ENCODE assay signal across 24 mouse cellular contexts in the genomic region with DNA sequence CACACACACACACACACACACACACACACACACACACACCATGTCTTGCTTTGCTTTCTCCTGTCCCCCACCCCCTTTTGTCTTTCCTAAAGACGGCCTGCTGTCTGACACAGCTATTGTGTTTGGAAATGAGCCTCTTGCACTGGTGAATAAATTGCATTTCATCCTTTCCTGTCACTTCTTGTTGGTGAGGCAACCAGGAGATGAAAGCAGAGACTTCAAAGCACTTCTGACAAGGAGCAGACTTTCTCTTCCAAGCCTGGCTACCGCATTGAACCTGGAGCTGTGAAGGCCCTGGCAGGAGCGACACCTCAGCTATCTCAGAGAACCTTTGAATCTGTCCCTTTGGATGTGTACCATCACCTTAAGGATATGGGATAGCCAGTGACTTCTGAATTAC.
DNase-seq lines count a peak whose midpoint lies in the region; ATAC-seq and TF ChIP-seq lines count a peak whose summit lies in the region.
"Had no signal": no experiment of that assay in that cellular context is flagged by ENCODE, and none has a peak within 500 bp of the region (broad histone marks: within the 10 kb centered on the region; RNA-seq: fewer than 3 reads in every experiment).

No protein-coding gene starts in this region.

- ATAC-seq in heart, embryonic 13.5 days (ENCODE audit: extremely low read depth, insufficient number of reproducible peaks, low FRiP score, low TSS enrichment), result no peak
- ATAC-seq in midbrain, embryonic 14.5 days (ENCODE audit: low FRiP score, low TSS enrichment), result no peak
- no peak for ATAC-seq in midbrain, embryonic 15.5 days (replicated peaks)
- ATAC-seq: forebrain, embryonic 15.5 days; intestine, postnatal 0 days had no signal

- no peak overlapping the region for H3K4me3 ChIP-seq in heart, embryonic 13.5 days
- no peak overlapping the region for H3K4me3 ChIP-seq in midbrain, embryonic 14.5 days (replicated peaks; ENCODE audit: low read depth, low read length)
- H3K4me3 ChIP-seq in midbrain, embryonic 15.5 days, result no peak overlapping the region
- H3K4me3 ChIP-seq in thymus, adult 2 months (ENCODE audit: control insufficient read depth, insufficient read depth, low read length), result no peak overlapping the region
- H3K4me3 ChIP-seq: embryonic facial prominence, embryonic 10.5 days; embryonic facial prominence, embryonic 13.5 days; erythroblast, embryonic 14.5 days; forebrain, embryonic 12.5 days; forebrain, embryonic 15.5 days; hindbrain, embryonic 15.5 days had no signal

- peaks cover 40% of the 10 kb centered on the region for H3K4me1 ChIP-seq in heart, embryonic 13.5 days
- H3K4me1 ChIP-seq in midbrain, embryonic 14.5 days (ENCODE audit: control insufficient read depth, insufficient read depth, low read length), result 0 out of 2 replicates have a peak, but pooled peaks cover 3% of the 10 kb centered on the region
- H3K4me1 ChIP-seq in midbrain, embryonic 15.5 days, result 0 out of 2 replicates have a peak, but pooled peaks cover 2% of the 10 kb centered on the region
- H3K4me1 ChIP-seq in thymus, adult 2 months (replicated peaks; ENCODE audit: control insufficient read depth, insufficient read depth, low read length), result no peaks in the 10 kb centered on the region

- H3K9ac ChIP-seq in heart, embryonic 13.5 days, result no peak overlapping the region
- no peak overlapping the region for H3K9ac ChIP-seq in midbrain, embryonic 14.5 days (replicated peaks; ENCODE audit: low read length)
- H3K9ac ChIP-seq in midbrain, embryonic 15.5 days, result no peak overlapping the region
- H3K9ac ChIP-seq: embryonic facial prominence, embryonic 13.5 days; forebrain, embryonic 12.5 days; forebrain, embryonic 15.5 days; hindbrain, embryonic 15.5 days had no signal

- intact Hi-C loops in heart, postnatal 36 days (cut with DNase I), result no loop called here

- TF ChIP-seq POLR2A in thymus, adult 2 months (IDR thresholded peaks at IDR 0.05; ENCODE audit: control insufficient read depth, extremely low read depth, insufficient read depth, low read length, poor library complexity), result no peak

- peak overlapping the region; percentile 53 for H3K27ac ChIP-seq in heart, embryonic 13.5 days (replicated peaks)
- 0 out of 2 replicates have a peak overlapping the region, but pooled peaks have one; percentile 13 for H3K27ac ChIP-seq in midbrain, embryonic 14.5 days (replicated peaks; ENCODE audit: low read depth, low read length)
- H3K27ac ChIP-seq in midbrain, embryonic 15.5 days, result no peak overlapping the region
- no peak overlapping the region for H3K27ac ChIP-seq in thymus, adult 2 months (ENCODE audit: control insufficient read depth, insufficient read depth, low read length)
- H3K27ac ChIP-seq: embryonic facial prominence, embryonic 10.5 days; embryonic facial prominence, embryonic 13.5 days; forebrain, embryonic 12.5 days; forebrain, embryonic 15.5 days; hindbrain, embryonic 15.5 days had no signal

- 38% methylated on average over 3 of the region's 3 CpGs for WGBS in heart, embryonic 13.5 days
- 18% methylated on average over 3 of the region's 3 CpGs for WGBS in midbrain, embryonic 14.5 days
- WGBS in midbrain, embryonic 15.5 days, result 44% methylated on average over 3 of the region's 3 CpGs
- WGBS in thymus, adult 2 months, result 87% methylated on average over 3 of the region's 3 CpGs

- H3K36me3 ChIP-seq in heart, embryonic 13.5 days, result 0 out of 2 replicates have a peak, but pooled peaks cover 3% of the 10 kb centered on the region
- H3K36me3 ChIP-seq in midbrain, embryonic 14.5 days (ENCODE audit: control insufficient read depth, insufficient read depth, low read length), result no peaks in the 10 kb centered on the region
- no peaks in the 10 kb centered on the region for H3K36me3 ChIP-seq in midbrain, embryonic 15.5 days (replicated peaks)
- no peaks in the 10 kb centered on the region for H3K36me3 ChIP-seq in thymus, adult 2 months (ENCODE audit: control insufficient read depth, insufficient read depth, low read length)
- H3K36me3 ChIP-seq: embryonic facial prominence, embryonic 10.5 days; embryonic facial prominence, embryonic 13.5 days; forebrain, embryonic 12.5 days; forebrain, embryonic 15.5 days; hindbrain, embryonic 15.5 days had no signal

- TF ChIP-seq CTCF in thymus, adult 2 months (IDR thresholded peaks at IDR 0.05; ENCODE audit: borderline replicate concordance, control insufficient read depth, extremely low read depth, insufficient read depth, low read length, poor library complexity), result no peak

- H3K27me3 ChIP-seq in heart, embryonic 13.5 days (replicated peaks), result no peaks in the 10 kb centered on the region
- H3K27me3 ChIP-seq in midbrain, embryonic 14.5 days (ENCODE audit: control insufficient read depth, insufficient read depth, low read length), result no peaks in the 10 kb centered on the region
- no peaks in the 10 kb centered on the region for H3K27me3 ChIP-seq in midbrain, embryonic 15.5 days (replicated peaks)
- no peaks in the 10 kb centered on the region for H3K27me3 ChIP-seq in thymus, adult 2 months (ENCODE audit: control insufficient read depth, insufficient read depth, low read length)
- H3K27me3 ChIP-seq: embryonic facial prominence, embryonic 13.5 days; forebrain, embryonic 12.5 days; forebrain, embryonic 15.5 days; hindbrain, embryonic 15.5 days had no signal

- peaks cover 13% of the 10 kb centered on the region for H3K9me3 ChIP-seq in heart, embryonic 13.5 days
- peaks cover 13% of the 10 kb centered on the region for H3K9me3 ChIP-seq in midbrain, embryonic 14.5 days (ENCODE audit: control insufficient read depth, low read length)
- peaks cover 5% of the 10 kb centered on the region for H3K9me3 ChIP-seq in midbrain, embryonic 15.5 days
- H3K9me3 ChIP-seq: hindbrain, embryonic 15.5 days had no signal

- peak; percentile 12 for DNase-seq in adrenal gland, adult 2 months
- no peak for DNase-seq in adrenal gland, adult 8-10 months
- DNase-seq in heart, postnatal 36 days, result no peak
- peak; percentile 59 for DNase-seq in midbrain, embryonic 14.5 days
- peak; percentile 69 for DNase-seq in retina, postnatal 1 day
- DNase-seq in thymus, adult 2 months, result no peak
- DNase-seq: adrenal gland, postnatal 10 days; adrenal gland, postnatal 36 days; cerebellum, adult 11 months; cerebellum, adult 2 months; cerebellum, adult 9-11 months; cerebellum, postnatal 25 days; embryo, embryonic 11 days; gastrocnemius, postnatal 25 days; heart, adult 18-20 months had no signal

- no peak overlapping the region for H3K4me2 ChIP-seq in heart, embryonic 13.5 days
- no peak overlapping the region for H3K4me2 ChIP-seq in midbrain, embryonic 14.5 days (ENCODE audit: low read length)
- no peak overlapping the region for H3K4me2 ChIP-seq in midbrain, embryonic 15.5 days
- H3K4me2 ChIP-seq: embryonic facial prominence, embryonic 13.5 days; forebrain, embryonic 12.5 days; forebrain, embryonic 15.5 days; hindbrain, embryonic 15.5 days had no signal

Comparison
In these comparisons a context has a peak if more than half of its experiments do, and no peak if none do; other contexts are left out.
1. DNase-seq: peak in adrenal gland, adult 2 months (single experiment), midbrain, embryonic 14.5 days (single experiment) and retina, postnatal 1 day (single experiment); none in adrenal gland, adult 8-10 months (single experiment), heart, postnatal 36 days (0 of 2) and thymus, adult 2 months (single experiment).
2. H3K27ac ChIP-seq: peak in heart, embryonic 13.5 days (single experiment) and midbrain, embryonic 14.5 days (single experiment); none in midbrain, embryonic 15.5 days (single experiment) and thymus, adult 2 months (single experiment).